Mouse (Mus musculus) brain, embryonic 14.5 days (tissue): ENCODE results near the gene Sbpl. TPM values are rescaled to one million over a fixed set of nuclear protein-coding genes. Genes with fewer than 3 reads are reported as not detected.
"Not testable (repeated sequence)": the region's sequence is repeated elsewhere in the genome, so short reads cannot be mapped to it uniquely, and the experiment has no call there.

Experiments used
- DNase-seq: peaks from one replicate; pipeline ENCODE4 v3.0.0-alpha.2; 2011; ENCODE audit warnings: low read depth
- CTCF ChIP-seq: fragments of 200-500 bp; IDR thresholded peaks from 2 replicates; pipeline ENCODE4 v1.5.1; 2012; ENCODE audit warnings: inconsistent platforms, mild to moderate bottlenecking, moderate library complexity, borderline replicate concordance; ENCODE audit not compliant: insufficient read depth, insufficient read length; ENCODE audit errors: extremely low read depth
- POLR2A ChIP-seq: fragments of 200-500 bp; IDR thresholded peaks from 2 replicates; pipeline ENCODE4 v1.6.1; 2012; ENCODE audit warnings: mild to moderate bottlenecking, inconsistent platforms, borderline replicate concordance; ENCODE audit not compliant: poor library complexity, insufficient read depth, insufficient read length, severe bottlenecking; ENCODE audit errors: extremely low read depth
- polyA plus RNA-seq: library from polyadenylated mRNA; depleted of rRNA; stranded (reverse); fragments of >200 nt; gene quantifications from 2 replicates; pipeline ENCODE4 v1.2.3, GENCODE M21; 2012

Gene Sbpl
- polyA plus RNA-seq, 1 experiment, result not detected

GRCm38 (mm10) chr17:23982912-23983311 is 27.8 kb upstream of the Sbpl start:
- TF ChIP-seq POLR2A (no peak), CTCF (no peak)
- DNase-seq, result no peak

- DNase-seq, result no peak
- no peak for TF ChIP-seq CTCF
- no peak for TF ChIP-seq POLR2A
Measured at GRCm38 (mm10) chr17:23980297-23980909, 25.3 kb upstream of the Sbpl start, which contains the start of gene Prss30. TSS of gene Prss30 (minus strand) at chr17:23980566.

GRCm38 (mm10) chr17:23979471-23979870 is 24.4 kb upstream of the Sbpl start:
- DNase-seq, result no peak
- TF ChIP-seq POLR2A (no peak), CTCF (no peak)

- DNase-seq, result no peak
- no peak for TF ChIP-seq CTCF
- TF ChIP-seq POLR2A, result no peak
Measured at GRCm38 (mm10) chr17:23976665-23977064, 21.6 kb upstream of the Sbpl start.

GRCm38 (mm10) chr17:23971315-23971714 is 16.2 kb upstream of the Sbpl start:
- no peak for DNase-seq
- no peak for TF ChIP-seq POLR2A
- TF ChIP-seq CTCF, result no peak

GRCm38 (mm10) chr17:23969231-23969630 is 14.2 kb upstream of the Sbpl start:
- peak; percentile 72 for DNase-seq
- TF ChIP-seq POLR2A (no peak), CTCF (peak; percentile 76; the same call in 1 of the 2 replicates)

GRCm38 (mm10) chr17:23968780-23969179 is 13.7 kb upstream of the Sbpl start:
- no peak for DNase-seq
- no peak for TF ChIP-seq CTCF
- no peak for TF ChIP-seq POLR2A

- no peak for DNase-seq
- TF ChIP-seq CTCF (no peak), POLR2A (no peak)
Measured at GRCm38 (mm10) chr17:23966658-23967401, 11.8 kb upstream of the Sbpl start.

GRCm38 (mm10) chr17:23965805-23966425 is 10.8 kb upstream of the Sbpl start:
- DNase-seq, result peak; percentile 27
- TF ChIP-seq CTCF (no peak), POLR2A (no peak)

GRCm38 (mm10) chr17:23961573-23962122 is 6.6 kb upstream of the Sbpl start:
- no peak for DNase-seq

GRCm38 (mm10) chr17:23960084-23960738 is 5.1 kb upstream of the Sbpl start:
- DNase-seq, result peak; percentile 92
- TF ChIP-seq CTCF, result peak; percentile 96
- no peak for TF ChIP-seq POLR2A

More at GRCm38 (mm10) chr17:23961573-23962122, 6.6 kb upstream of the Sbpl start:
- TF ChIP-seq POLR2A (no peak), CTCF (no peak)

- DNase-seq, result not testable (repeated sequence)
Measured at GRCm38 (mm10) chr17:23950828-23951227, 4.2 kb downstream of the Sbpl start.
